Mouse (Mus musculus) heart, postnatal 0 days (tissue): ENCODE data around the gene Fa2h. TPM values are rescaled to one million over a fixed set of nuclear protein-coding genes. Genes with fewer than 3 reads are reported as not detected.
A peak's percentile ranks its signal among the peaks of the same experiment; 100 is the strongest.
"Not testable (repeated sequence)": the region's sequence is repeated elsewhere in the genome, so short reads cannot be mapped to it uniquely, and the experiment has no call there.

ENCODE experiments used
- ATAC-seq: fragments of 200-750 bp; cut with Nextera tagmentation; 2 replicates; pipeline ENCODE4 v1.8.0; 2017; ENCODE audit warnings: low read depth, moderate number of reproducible peaks, moderate library complexity; ENCODE audit not compliant: insufficient read depth
- DNase-seq: peaks from one replicate; pipeline ENCODE4 v3.0.0-alpha.2; 2016; ENCODE audit warnings: low spot score
- H3K27ac ChIP-seq: fragments of 300-500 bp; sonication (generic); 2 replicates; pipeline ENCODE4 v1.5.1; 2014; ENCODE audit warnings: low read depth, mild to moderate bottlenecking
- H3K27me3 ChIP-seq: fragments of 300-500 bp; sonication (generic); 2 replicates; pipeline ENCODE4 v1.6.1; 2014; ENCODE audit warnings: low read length, mixed read lengths; ENCODE audit not compliant: control insufficient read depth, insufficient read depth
- H3K36me3 ChIP-seq: fragments of 300-500 bp; sonication (generic); replicated peaks from 2 replicates; pipeline ENCODE4 v1.6.1; 2014; ENCODE audit warnings: low read length, mixed read lengths; ENCODE audit not compliant: control insufficient read depth, insufficient read depth
- H3K4me1 ChIP-seq: fragments of 300-500 bp; sonication (generic); 2 replicates; pipeline ENCODE4 v1.6.1; 2014; ENCODE audit warnings: antibody characterized with exemption; ENCODE audit not compliant: control insufficient read depth, insufficient read depth
- H3K4me2 ChIP-seq: fragments of 300-500 bp; sonication (generic); 2 replicates; pipeline ENCODE4 v1.6.1; 2014; ENCODE audit warnings: low read depth, mild to moderate bottlenecking, low read length, moderate library complexity
- H3K4me3 ChIP-seq: fragments of 300-500 bp; sonication (generic); 2 replicates; pipeline ENCODE4 v1.5.1; 2014; ENCODE audit warnings: low read depth, low read length
- H3K9ac ChIP-seq: fragments of 300-500 bp; sonication (generic); replicated peaks from 2 replicates; pipeline ENCODE4 v1.6.1; 2014; ENCODE audit warnings: low read depth, low read length, mixed read lengths
- H3K9me3 ChIP-seq: fragments of 300-500 bp; sonication (generic); replicated peaks from 2 replicates; pipeline ENCODE4 v1.6.1; 2016; ENCODE audit warnings: low read length; ENCODE audit not compliant: control insufficient read depth
- CTCF ChIP-seq: IDR thresholded peaks from 2 replicates; pipeline ENCODE4 v1.5.1; 2016; ENCODE audit warnings: antibody characterized with exemption, control low read depth, low read depth
- EP300 ChIP-seq: IDR thresholded peaks from 2 replicates; pipeline ENCODE4 v1.6.1; 2016; ENCODE audit warnings: antibody characterized with exemption, low read depth
- WGBS: fragments of 180-500 bp; shearing (Covaris S2); extraction: QIAGEN DNeasy Blood & Tissue Kit; methylation state at CpG from one replicate; pipeline ENCODE4 v1.1.7; 2014; 5-methylcytosine and 5-hydroxymethylcytosine counted together
- polyA plus RNA-seq: library from polyadenylated mRNA; unstranded; fragments of >200 nt; fragmentation: Nextera tagmentation; extraction: Ambion mirVana; gene quantifications from 2 replicates; pipeline ENCODE4 v1.2.1, GENCODE M21; 2015
- total RNA-seq: library from RNA; depleted of rRNA; stranded (reverse); fragments of >200 nt; gene quantifications from 2 replicates; pipeline ENCODE4 v1.2.3, GENCODE M21; 2014; ENCODE audit warnings: low replicate concordance

Fa2h gene
- total and polyA plus RNA-seq, 2 experiments from 2014 or later, result 5.5 TPM; not detected in 1

DNA sequence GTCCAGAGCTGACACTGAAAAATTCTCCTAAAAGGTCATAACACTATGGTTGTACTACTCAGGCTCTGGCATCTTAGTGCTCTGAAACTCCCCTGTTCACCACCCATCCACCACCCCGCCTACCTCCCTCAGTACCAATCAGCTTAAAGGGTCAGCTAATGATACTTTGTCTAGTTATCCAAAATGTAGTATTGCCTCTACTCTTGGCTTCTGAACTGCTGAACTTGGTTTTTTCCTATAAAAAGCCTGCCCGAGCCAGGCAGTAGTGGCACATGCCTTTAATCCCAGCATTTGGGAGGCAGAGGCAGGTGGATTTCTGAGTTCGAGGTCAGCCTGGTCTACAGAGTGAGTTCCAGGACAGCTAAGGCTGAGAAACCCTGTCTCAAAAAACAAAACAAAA is 89.3 kb downstream of the Fa2h start:
- no peak overlapping the region for H3K4me3 ChIP-seq
- no peak overlapping the region for H3K9ac ChIP-seq
- ATAC-seq, result no peak
- no peaks in the 10 kb centered on the region for H3K36me3 ChIP-seq
- no peak for TF ChIP-seq CTCF
- no peak for TF ChIP-seq EP300
- H3K9me3 ChIP-seq, result no peaks in the 10 kb centered on the region
- H3K27ac ChIP-seq, result no peak overlapping the region
- DNase-seq, result no peak
- H3K4me2 ChIP-seq, result no peak overlapping the region
- no peaks in the 10 kb centered on the region for H3K27me3 ChIP-seq
- no peaks in the 10 kb centered on the region for H3K4me1 ChIP-seq
- WGBS, result 81% methylated on average over 3 of the region's 3 CpGs

DNA sequence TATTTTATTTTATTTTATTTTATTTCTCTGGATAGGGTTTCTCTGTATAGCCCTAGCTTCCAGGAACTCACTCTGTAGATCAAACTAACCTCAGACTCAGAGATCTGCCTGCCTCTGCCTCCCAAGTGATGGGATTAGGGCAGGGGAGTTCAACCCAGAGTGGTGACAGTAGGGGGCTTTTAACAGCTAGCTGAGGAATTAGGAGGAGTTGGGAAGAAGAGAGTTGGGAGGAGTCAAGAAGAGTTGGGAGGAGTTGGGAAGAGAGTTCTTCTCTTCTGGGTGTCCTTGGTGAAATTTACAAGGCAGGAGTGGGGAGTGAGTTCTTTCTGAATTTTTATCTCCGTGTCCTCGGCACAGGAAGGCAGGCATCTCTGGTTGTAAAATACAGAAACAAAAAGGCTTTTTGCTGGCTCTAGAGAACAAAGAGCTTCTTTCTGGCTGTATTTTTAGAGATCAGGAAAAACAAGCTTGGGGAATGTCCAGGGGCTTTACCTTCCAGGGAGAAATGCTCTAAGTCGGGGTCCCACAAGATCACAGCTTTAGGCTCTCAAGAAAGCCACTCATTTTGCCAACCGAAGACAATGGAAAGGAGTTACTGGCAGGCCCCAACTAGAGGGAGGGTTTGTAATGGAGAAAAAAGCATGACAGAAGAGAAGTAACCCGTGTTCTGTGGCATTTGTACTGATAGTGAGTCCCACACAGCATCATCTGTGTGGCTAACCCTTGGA is 90.4 kb downstream of the Fa2h start:
- not testable (repeated sequence) for ATAC-seq, H3K27me3 ChIP-seq, H3K9me3 ChIP-seq, H3K4me2 ChIP-seq, H3K27ac ChIP-seq, H3K4me3 ChIP-seq, H3K9ac ChIP-seq, H3K36me3 ChIP-seq, H3K4me1 ChIP-seq, DNase-seq
- 70% methylated on average over 5 of the region's 5 CpGs for WGBS

DNA sequence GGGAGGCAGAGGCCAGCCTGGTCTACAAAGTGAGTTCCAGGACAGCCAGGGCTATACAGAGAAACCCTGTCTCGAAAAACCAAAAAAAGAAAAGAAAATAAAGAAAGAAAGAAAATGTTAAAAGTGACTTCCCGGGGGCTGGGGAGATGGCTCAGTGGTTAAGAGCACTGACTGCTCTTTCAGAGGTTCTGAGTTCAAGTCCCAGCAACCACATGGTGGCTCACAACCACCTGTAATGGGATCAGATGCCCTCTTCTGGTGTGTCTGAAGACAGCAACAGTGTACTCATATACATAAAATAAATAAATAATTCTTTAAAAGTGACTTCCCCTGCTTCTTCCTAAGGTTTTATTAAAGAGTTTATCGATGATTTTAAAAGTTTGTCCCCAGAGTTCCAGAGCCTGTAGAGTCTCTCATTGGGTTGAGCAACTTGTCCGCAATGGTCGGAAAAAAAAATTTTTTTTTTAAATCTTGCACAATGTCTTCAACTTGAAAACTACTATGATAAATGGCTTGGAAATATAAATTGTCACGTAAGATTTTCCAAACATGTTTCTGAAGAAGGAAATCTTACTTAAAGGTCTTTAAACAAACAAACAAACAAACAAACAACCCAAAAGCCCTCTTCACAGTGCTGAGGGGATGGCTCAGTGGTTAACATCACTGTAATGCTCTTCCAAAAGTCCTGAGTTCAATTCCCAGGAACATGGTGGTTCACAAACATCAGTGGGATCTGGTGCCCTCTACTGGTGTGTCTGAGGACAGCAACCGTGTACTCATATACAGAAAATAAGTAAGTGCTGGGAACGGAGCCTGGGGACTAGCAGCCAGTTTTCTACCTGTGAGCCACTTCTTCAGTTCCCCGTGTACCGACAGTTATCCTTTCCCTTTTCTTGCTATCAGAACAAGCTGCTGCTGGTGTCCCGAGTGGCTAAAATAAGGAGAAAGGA is 92.8 kb downstream of the Fa2h start:
- no peak for ATAC-seq
- DNase-seq, result no peak
- Histone ChIP-seq H3K4me3 (peak overlapping the region; percentile 99; the same call in 1 of the 2 replicates), H3K9me3 (no peaks in the 10 kb centered on the region), H3K4me2 (peak overlapping the region; percentile 46), H3K27ac (peak overlapping the region; percentile 51; the same call in 1 of the 2 replicates), H3K4me1 (peaks cover 12% of the 10 kb centered on the region), H3K9ac (no peak overlapping the region), H3K36me3 (peaks cover 11% of the 10 kb centered on the region), H3K27me3 (no peaks in the 10 kb centered on the region)
- 63% methylated on average over 11 of the region's 11 CpGs for WGBS
- TF ChIP-seq CTCF, result peak; percentile 16; the same call in 1 of the 2 replicates
- TF ChIP-seq EP300, result no peak

DNA sequence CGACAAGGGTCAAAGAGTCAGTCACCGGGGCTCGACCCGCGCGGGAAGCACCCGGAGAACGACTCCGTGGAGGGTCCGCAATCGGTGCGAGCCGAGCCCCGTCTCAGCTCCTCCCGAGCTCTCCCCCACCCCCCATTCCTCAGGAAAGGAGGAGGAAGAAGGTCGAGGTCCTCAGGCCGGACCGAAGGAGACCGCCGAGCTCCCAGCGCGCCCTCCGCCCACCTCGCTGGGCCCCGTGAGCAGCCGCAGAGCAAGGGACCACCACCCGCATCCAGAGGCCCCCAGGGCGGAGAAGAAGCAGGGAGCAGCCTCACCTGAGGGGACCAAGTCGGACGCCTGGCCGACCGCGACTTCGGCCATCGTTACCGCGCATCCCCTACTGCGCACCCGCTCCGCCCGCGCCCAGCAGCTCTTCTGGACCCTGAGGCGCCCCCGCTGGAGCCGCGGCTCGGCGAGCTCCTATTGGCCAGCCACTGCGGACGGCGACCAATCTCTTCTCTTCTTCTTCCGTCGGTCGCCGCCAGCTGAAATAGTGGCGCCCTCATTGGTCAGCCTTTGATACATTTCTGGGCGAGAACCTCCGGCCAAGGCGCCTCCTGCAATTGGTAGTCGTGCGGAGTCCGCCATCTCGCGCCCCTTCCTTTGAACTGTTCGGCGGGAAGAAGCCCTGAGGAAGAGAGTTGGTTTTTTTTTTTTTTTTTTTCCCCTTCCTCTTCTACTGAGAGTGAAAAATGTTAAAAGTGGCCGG is 93.6 kb downstream of the Fa2h start, which contains the start of gene Rfwd3:
Rfwd3 (minus strand) TSS at position 402 of the 748 bp plus-strand sequence.
- Histone ChIP-seq H3K9ac (peak within 1 kb of the TSS; percentile 95), H3K27me3 (no peaks in the 10 kb centered on the region), H3K36me3 (peaks cover 17% of the 10 kb centered on the region), H3K27ac (peak within 1 kb of the TSS; percentile 95), H3K4me2 (peak within 1 kb of the TSS; percentile 74), H3K4me3 (peak within 1 kb of the TSS; percentile 99), H3K4me1 (peaks cover 12% of the 10 kb centered on the region), H3K9me3 (no peaks in the 10 kb centered on the region)
- ATAC-seq (peak; percentile 99), DNase-seq (peak; percentile 99)
- WGBS, result under 1% methylated on average over 59 of the region's 67 CpGs
- peak; percentile 51; the same call in 1 of the 2 replicates for TF ChIP-seq EP300
- no peak for TF ChIP-seq CTCF

DNA sequence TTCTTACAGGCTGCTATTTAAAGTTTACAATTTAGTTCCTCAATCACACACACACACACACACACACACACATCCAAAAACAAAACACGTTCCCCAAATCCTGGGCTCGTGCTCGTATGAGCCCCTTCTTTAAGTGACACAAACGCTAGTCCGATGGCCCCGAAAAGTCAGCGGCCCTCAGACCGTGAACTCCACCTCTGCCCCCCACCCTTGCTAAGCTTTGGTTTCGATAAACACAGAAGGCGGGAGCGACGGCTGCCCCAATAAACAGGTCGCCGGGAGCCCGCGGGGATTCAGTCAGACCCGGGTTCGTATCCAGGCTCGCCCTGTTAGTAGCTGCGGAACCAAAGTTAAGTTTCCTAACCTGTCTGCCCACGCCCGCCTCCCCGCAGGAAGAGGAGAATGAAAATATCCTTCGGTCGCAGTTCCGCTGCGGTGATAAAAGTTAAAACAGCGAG is 94.2 kb downstream of the Fa2h start:
- WGBS, result under 1% methylated on average over 28 of the region's 28 CpGs
- H3K4me3 ChIP-seq, result peak overlapping the region; percentile 99
- DNase-seq (peak; percentile 33), ATAC-seq (peak; percentile 10; the same call in 1 of the 2 replicates)
- peaks cover 12% of the 10 kb centered on the region for H3K4me1 ChIP-seq
- no peaks in the 10 kb centered on the region for H3K9me3 ChIP-seq
- peak overlapping the region; percentile 95 for H3K9ac ChIP-seq
- peaks cover 19% of the 10 kb centered on the region for H3K36me3 ChIP-seq
- no peaks in the 10 kb centered on the region for H3K27me3 ChIP-seq
- H3K27ac ChIP-seq, result peak overlapping the region; percentile 95
- peak overlapping the region; percentile 74 for H3K4me2 ChIP-seq
- TF ChIP-seq EP300, result no peak
- TF ChIP-seq CTCF, result no peak
